Mouse (Mus musculus) stomach, postnatal 0 days (tissue): ENCODE results near the gene Uvrag.

Source experiments
- CTCF ChIP-seq: IDR thresholded peaks from 2 replicates; pipeline ENCODE4 v1.5.1; 2016; ENCODE audit warnings: antibody characterized with exemption, low read depth, mild to moderate bottlenecking, moderate library complexity
- EP300 ChIP-seq: optimal IDR thresholded peaks from 2 replicates; pipeline ENCODE3; 2016; ENCODE audit warnings: antibody characterized with exemption

DNA sequence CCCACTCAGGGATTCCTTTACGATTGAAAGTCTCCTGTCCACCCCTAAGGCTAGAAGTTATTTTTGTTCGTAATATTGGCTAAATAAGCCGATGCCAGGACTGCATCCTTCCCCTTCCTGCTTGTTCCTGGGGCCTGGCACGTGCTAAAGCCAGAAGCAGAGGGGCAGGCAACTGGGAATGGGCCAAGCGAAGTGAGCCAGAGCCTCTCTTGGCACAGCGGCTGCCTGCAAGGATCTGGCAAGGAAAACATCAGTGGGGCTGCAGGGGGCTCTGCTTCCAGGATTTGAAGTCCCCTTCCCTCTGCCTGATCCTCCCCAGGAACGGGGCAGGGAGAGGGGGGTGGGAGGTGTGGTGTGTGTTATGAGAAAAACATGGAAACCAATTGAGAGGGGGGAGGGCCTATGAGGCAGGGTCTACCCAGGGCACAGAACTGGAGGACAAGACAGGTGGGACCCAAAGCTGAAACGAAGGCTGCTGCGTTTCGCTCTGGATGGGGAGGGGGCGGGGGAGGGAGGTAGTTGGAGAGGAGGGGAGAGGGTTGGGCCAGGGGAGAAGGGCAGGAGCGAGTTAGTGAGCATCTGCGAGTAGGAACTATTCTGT lies 265.5 kb downstream of the Uvrag start:
- TF ChIP-seq CTCF, result no peak
- TF ChIP-seq EP300, result no peak
